Mouse (Mus musculus): ENCODE measurements around the gene Rala. TPM values are rescaled to one million over a fixed set of nuclear protein-coding genes. Genes with fewer than 3 reads are reported as not detected.
"Not testable (repeated sequence)": the region's sequence is repeated elsewhere in the genome, so short reads cannot be mapped to it uniquely, and the experiment has no call there.

Gene Rala
- polyA plus RNA-seq, 1 experiment from 2014 or later = 215 TPM

- H3K4me2 ChIP-seq (replicated peaks) = no peak overlapping the region
- H3K36me3 ChIP-seq = no peaks in the 10 kb centered on the region
- no peak overlapping the region for H3K4me3 ChIP-seq
- H3K9ac ChIP-seq (replicated peaks) = no peak overlapping the region
- no peaks in the 10 kb centered on the region for H3K9me3 ChIP-seq
- peak; percentile 79; the same call in 1 of the 2 replicates for ATAC-seq (replicated peaks)
- no peaks in the 10 kb centered on the region for H3K4me1 ChIP-seq
- 17% methylated on average over 1 of the region's 1 CpGs for WGBS
- H3K27ac ChIP-seq (replicated peaks) = no peak overlapping the region
- no peaks in the 10 kb centered on the region for H3K27me3 ChIP-seq
Measured at GRCm38 (mm10) chr13:17954282-17954681, 10.2 kb upstream of the Rala start.

- H3K4me2 ChIP-seq (replicated peaks); H3K9me3 ChIP-seq; ATAC-seq (replicated peaks); H3K27me3 ChIP-seq; H3K4me1 ChIP-seq; H3K36me3 ChIP-seq; H3K9ac ChIP-seq (replicated peaks); H3K27ac ChIP-seq (replicated peaks); H3K4me3 ChIP-seq: not testable (repeated sequence)
- 93% methylated on average over 8 of the region's 8 CpGs for WGBS
Measured at GRCm38 (mm10) chr13:17950581-17950980, 6.5 kb upstream of the Rala start.

- Histone ChIP-seq H3K4me3 (no peak overlapping the region), H3K36me3 (no peaks in the 10 kb centered on the region), H3K4me1 (0 out of 2 replicates have a peak, but pooled peaks cover 2% of the 10 kb centered on the region), H3K27ac (replicated peaks) (no peak overlapping the region), H3K4me2 (replicated peaks) (no peak overlapping the region), H3K9me3 (no peaks in the 10 kb centered on the region), H3K27me3 (no peaks in the 10 kb centered on the region), H3K9ac (replicated peaks) (no peak overlapping the region)
- 80% methylated on average over 18 of the region's 18 CpGs for WGBS
- ATAC-seq (replicated peaks) = no peak
Measured at GRCm38 (mm10) chr13:17949555-17949954, 5.5 kb upstream of the Rala start.

- Histone ChIP-seq H3K9me3 (no peaks in the 10 kb centered on the region), H3K9ac (replicated peaks) (peak overlapping the region; percentile 84), H3K27ac (replicated peaks) (peak overlapping the region; percentile 93), H3K27me3 (no peaks in the 10 kb centered on the region), H3K4me2 (replicated peaks) (peak overlapping the region; percentile 66), H3K4me1 (peaks cover 23% of the 10 kb centered on the region), H3K36me3 (no peaks in the 10 kb centered on the region), H3K4me3 (peak overlapping the region; percentile 84)
- WGBS = under 1% methylated on average over 60 of the region's 70 CpGs
- peak; percentile 78 for ATAC-seq (replicated peaks)
Measured at GRCm38 (mm10) chr13:17943306-17944077, 547 bp downstream of the Rala start.

- no peaks in the 10 kb centered on the region for H3K9me3 ChIP-seq
- H3K4me1 ChIP-seq = peaks cover 23% of the 10 kb centered on the region
- no peak overlapping the region for H3K9ac ChIP-seq (replicated peaks)
- H3K36me3 ChIP-seq = no peaks in the 10 kb centered on the region
- no peak overlapping the region for H3K27ac ChIP-seq (replicated peaks)
- ATAC-seq (replicated peaks) = no peak
- H3K4me3 ChIP-seq = no peak overlapping the region
- 85% methylated on average over 6 of the region's 6 CpGs for WGBS
- no peaks in the 10 kb centered on the region for H3K27me3 ChIP-seq
- H3K4me2 ChIP-seq (replicated peaks) = peak overlapping the region; percentile 66; the same call in 1 of the 2 replicates
Measured at GRCm38 (mm10) chr13:17942338-17942737, 1.7 kb downstream of the Rala start.

GRCm38 (mm10) chr13:17907309-17907708 lies 36.7 kb downstream of the Rala start:
- H3K27ac ChIP-seq (replicated peaks) = peak overlapping the region; percentile 31; the same call in 1 of the 2 replicates
- 41% methylated on average over 1 of the region's 1 CpGs for WGBS
- no peaks in the 10 kb centered on the region for H3K9me3 ChIP-seq
- no peaks in the 10 kb centered on the region for H3K27me3 ChIP-seq
- H3K4me1 ChIP-seq = peaks cover 10% of the 10 kb centered on the region
- H3K4me2 ChIP-seq (replicated peaks) = no peak overlapping the region
- no peak overlapping the region for H3K9ac ChIP-seq (replicated peaks)
- H3K36me3 ChIP-seq = 0 out of 2 replicates have a peak, but pooled peaks cover 2% of the 10 kb centered on the region
- no peak overlapping the region for H3K4me3 ChIP-seq
- ATAC-seq (replicated peaks) = peak; percentile 49; the same call in 1 of the 2 replicates

GRCm38 (mm10) chr13:17901474-17901873 lies 42.6 kb downstream of the Rala start:
- Histone ChIP-seq H3K27me3 (no peaks in the 10 kb centered on the region), H3K4me2 (replicated peaks) (no peak overlapping the region), H3K9me3 (no peaks in the 10 kb centered on the region), H3K4me1 (0 out of 2 replicates have a peak, but pooled peaks cover 5% of the 10 kb centered on the region), H3K36me3 (0 out of 2 replicates have a peak, but pooled peaks cover 2% of the 10 kb centered on the region), H3K27ac (replicated peaks) (no peak overlapping the region), H3K9ac (replicated peaks) (no peak overlapping the region), H3K4me3 (no peak overlapping the region)
- ATAC-seq (replicated peaks) = no peak
- 96% methylated on average over 4 of the region's 4 CpGs for WGBS

- peaks cover 7% of the 10 kb centered on the region; the same call in 1 of the 2 replicates for H3K36me3 ChIP-seq
- 90% methylated on average over 5 of the region's 5 CpGs for WGBS
- ATAC-seq (replicated peaks) = no peak
Measured at GRCm38 (mm10) chr13:17900641-17901040, 43.4 kb downstream of the Rala start.

GRCm38 (mm10) chr13:17897040-17897439 lies 47.0 kb downstream of the Rala start:
- Histone ChIP-seq H3K9me3 (no peaks in the 10 kb centered on the region), H3K27me3 (no peaks in the 10 kb centered on the region), H3K4me3 (no peak overlapping the region), H3K4me2 (replicated peaks) (no peak overlapping the region), H3K27ac (replicated peaks) (no peak overlapping the region), H3K9ac (replicated peaks) (no peak overlapping the region), H3K4me1 (0 out of 2 replicates have a peak, but pooled peaks cover 5% of the 10 kb centered on the region), H3K36me3 (peaks cover 23% of the 10 kb centered on the region)
- no peak for ATAC-seq (replicated peaks)
- 73% methylated on average over 1 of the region's 1 CpGs for WGBS

More at GRCm38 (mm10) chr13:17900641-17901040, 43.4 kb downstream of the Rala start:
- Histone ChIP-seq H3K4me1 (0 out of 2 replicates have a peak, but pooled peaks cover 5% of the 10 kb centered on the region), H3K9ac (replicated peaks) (no peak overlapping the region), H3K27me3 (no peaks in the 10 kb centered on the region), H3K4me2 (replicated peaks) (no peak overlapping the region), H3K27ac (replicated peaks) (no peak overlapping the region), H3K4me3 (no peak overlapping the region), H3K9me3 (no peaks in the 10 kb centered on the region)

GRCm38 (mm10) chr13:17891545-17891944 lies 52.5 kb downstream of the Rala start:
- ATAC-seq (replicated peaks) = no peak
- Histone ChIP-seq H3K9ac (replicated peaks) (no peak overlapping the region), H3K27ac (replicated peaks) (no peak overlapping the region), H3K4me1 (no peaks in the 10 kb centered on the region), H3K9me3 (no peaks in the 10 kb centered on the region), H3K36me3 (peaks cover 54% of the 10 kb centered on the region), H3K4me2 (replicated peaks) (no peak overlapping the region), H3K4me3 (no peak overlapping the region), H3K27me3 (no peaks in the 10 kb centered on the region)
- 92% methylated on average over 6 of the region's 6 CpGs for WGBS

- H3K9ac ChIP-seq (replicated peaks) = no peak overlapping the region
- H3K36me3 ChIP-seq = peaks cover 35% of the 10 kb centered on the region
- no peak for ATAC-seq (replicated peaks)
- no peak overlapping the region for H3K4me2 ChIP-seq (replicated peaks)
- no peaks in the 10 kb centered on the region for H3K4me1 ChIP-seq
- 85% methylated on average over 8 of the region's 8 CpGs for WGBS
- H3K4me3 ChIP-seq = no peak overlapping the region
- H3K9me3 ChIP-seq = no peaks in the 10 kb centered on the region
- no peak overlapping the region for H3K27ac ChIP-seq (replicated peaks)
- H3K27me3 ChIP-seq = no peaks in the 10 kb centered on the region
Measured at GRCm38 (mm10) chr13:17884211-17884610, 59.8 kb downstream of the Rala start.

GRCm38 (mm10) chr13:17879061-17879460 lies 65.0 kb downstream of the Rala start:
- no peak for ATAC-seq (replicated peaks)

More at GRCm38 (mm10) chr13:17879061-17879460, 65.0 kb downstream of the Rala start:
- Histone ChIP-seq H3K4me3 (no peak overlapping the region), H3K9me3 (no peaks in the 10 kb centered on the region), H3K36me3 (peaks cover 19% of the 10 kb centered on the region), H3K9ac (replicated peaks) (no peak overlapping the region), H3K4me1 (no peaks in the 10 kb centered on the region), H3K27ac (replicated peaks) (no peak overlapping the region), H3K4me2 (replicated peaks) (no peak overlapping the region), H3K27me3 (no peaks in the 10 kb centered on the region)
